Mouse (Mus musculus): ENCODE measurements around the gene Asb15.

Asb15 gene

GRCm38 (mm10) chr6:24568963-24569362 is 41.0 kb downstream of the Asb15 start:
- no peak for DNase-seq

DNA sequence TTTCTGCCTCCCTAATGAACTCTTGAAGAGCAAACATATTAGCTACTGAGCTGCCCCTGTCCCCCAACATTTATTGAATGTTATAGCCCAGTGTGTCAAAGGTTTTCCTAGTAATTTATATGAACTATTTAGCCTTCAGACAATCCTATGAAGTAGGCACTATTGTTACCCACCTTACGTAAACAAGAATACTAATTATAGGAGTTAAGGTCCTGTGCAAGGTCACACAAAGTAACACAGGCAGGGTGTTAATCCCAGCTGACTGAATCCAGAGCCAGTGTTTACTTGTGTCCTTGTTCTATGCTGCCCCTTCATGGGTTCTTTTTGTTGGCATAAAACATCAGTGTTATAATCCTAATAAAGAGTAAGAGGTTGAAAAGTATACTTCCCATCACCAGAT is 41.8 kb downstream of the Asb15 start:
- no peak for DNase-seq

- DNase-seq, result no peak
Measured at GRCm38 (mm10) chr6:24570278-24570677, 42.3 kb downstream of the Asb15 start.

DNA sequence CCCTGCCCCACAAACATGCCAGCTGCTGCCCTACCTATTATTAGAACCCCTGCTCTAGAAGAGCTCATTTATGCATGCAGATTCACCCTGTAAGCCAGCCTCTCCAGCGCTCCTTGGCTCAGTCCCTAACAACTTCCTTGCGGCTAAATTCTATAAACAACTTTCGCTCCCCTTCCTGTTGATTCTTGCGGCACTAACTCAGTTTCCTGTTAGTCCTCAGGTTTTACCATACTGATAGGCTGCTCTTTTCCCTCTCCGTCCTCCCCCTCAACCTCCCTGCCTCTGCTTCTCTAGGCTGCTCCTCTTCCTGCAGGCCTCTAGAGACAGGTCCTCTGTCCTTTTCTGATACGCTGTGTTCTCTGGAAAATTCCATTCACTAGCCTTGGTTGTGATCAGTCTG is 43.2 kb downstream of the Asb15 start:
- peak in 1 of 2 experiments; percentile 37 for DNase-seq

DNA sequence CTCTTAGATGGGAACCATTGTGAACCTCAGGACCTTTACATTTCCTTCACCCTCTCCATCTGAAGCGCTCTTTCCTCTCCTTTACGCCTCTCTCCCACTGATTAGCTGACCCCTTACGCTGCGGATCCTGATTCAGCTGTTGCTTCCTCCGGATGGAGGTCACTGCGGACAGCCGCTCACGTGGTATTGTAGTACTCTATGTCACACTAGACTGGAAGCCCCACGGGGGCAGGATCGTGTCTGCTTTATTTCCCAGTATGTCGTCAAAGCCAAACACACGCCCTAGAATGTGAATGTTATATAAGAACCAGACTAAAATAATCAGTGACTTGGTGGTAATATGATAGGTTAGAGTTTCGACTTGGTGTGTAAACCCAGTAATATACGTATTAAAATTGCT is 44.5 kb downstream of the Asb15 start:
- DNase-seq, result no peak

DNA sequence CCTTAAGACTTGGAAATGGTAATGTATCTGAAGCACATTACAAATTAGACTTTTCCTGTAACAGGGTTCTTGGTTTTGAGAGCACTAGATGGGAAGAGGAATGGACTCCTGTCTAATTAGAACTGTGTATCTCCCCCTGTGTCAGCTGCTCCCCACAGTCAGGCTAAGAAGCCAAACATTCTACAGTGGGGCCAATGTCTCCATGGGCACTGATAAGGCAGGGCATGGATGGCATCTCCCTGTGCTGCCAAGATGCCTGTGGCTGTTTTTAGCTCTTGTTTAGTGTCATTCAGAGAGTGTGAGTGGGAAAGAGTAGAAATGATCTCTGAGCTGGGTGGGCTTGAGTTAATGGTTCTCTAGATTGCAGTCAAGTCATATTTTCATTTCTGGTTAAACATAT is 45.4 kb downstream of the Asb15 start:
- no peak for DNase-seq

- no peak for DNase-seq
Measured at GRCm38 (mm10) chr6:24583456-24583855, 55.5 kb downstream of the Asb15 start.

- no peak for DNase-seq
Measured at GRCm38 (mm10) chr6:24585431-24586310, 57.7 kb downstream of the Asb15 start.

GRCm38 (mm10) chr6:24586885-24587284 is 58.9 kb downstream of the Asb15 start:
- peak; percentile 26 to 40 for DNase-seq

- DNase-seq, result no peak
Measured at GRCm38 (mm10) chr6:24590282-24590681, 62.3 kb downstream of the Asb15 start.

DNA sequence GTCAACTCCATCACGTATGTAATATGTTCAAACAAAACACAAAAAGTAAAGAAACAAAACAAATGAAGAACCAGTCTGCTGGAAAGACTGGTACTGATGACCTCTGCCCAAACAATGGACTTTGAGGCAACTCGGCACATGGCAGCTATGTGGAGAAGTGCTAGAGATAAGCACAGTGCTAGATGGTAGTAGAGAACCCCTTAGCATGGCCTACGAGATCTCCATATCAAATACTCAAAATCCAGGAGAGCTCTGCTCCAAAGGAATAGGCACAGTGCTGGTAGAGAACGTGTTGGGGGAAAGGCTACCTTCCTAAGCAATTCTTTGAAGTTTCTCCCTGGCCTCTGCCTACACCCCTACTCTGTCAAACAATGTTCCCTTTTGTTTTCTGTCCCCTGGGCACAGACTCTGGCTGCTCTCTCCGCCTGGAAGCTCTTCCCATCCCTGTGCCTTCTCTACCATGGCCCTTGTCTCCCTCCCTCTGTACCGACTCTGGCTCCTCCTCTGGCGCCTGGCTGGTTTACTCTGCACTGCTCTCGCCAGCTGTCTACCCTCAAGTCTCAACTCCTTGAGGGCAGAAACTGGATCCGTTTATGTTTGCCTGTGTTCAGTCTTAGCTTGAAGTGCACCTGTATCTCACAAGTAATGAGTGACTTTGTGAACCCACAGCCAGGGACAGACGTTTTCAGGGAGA is 63.7 kb downstream of the Asb15 start:
- peak; percentile 17 to 41 for DNase-seq

GRCm38 (mm10) chr6:24597500-24597899 is 69.6 kb downstream of the Asb15 start, which contains the start of gene Lmod2:
Gene Lmod2, plus strand, starts transcription at chr6:24597762.
- no peak for DNase-seq

GRCm38 (mm10) chr6:24599179-24599578 is 71.2 kb downstream of the Asb15 start:
- no peak for DNase-seq

DNA sequence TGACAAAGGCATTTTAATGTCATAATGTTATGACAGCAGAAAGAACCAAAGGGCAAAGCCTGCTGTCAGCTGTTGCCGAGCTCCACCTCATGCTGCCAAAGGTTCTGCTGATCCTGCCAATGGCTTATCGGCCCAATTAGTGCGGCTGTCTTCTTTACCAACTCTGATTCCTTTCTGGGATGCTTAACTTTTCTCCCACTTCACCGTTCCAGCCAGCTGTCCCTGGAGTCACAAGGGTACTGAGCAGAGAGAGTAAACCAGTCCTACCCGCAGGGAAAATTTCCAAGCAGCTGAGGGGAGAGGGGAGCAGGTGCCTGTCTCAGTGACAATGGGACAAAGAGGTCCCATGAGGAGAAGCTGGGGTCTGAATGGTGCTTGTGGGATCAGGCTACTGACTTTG is 71.7 kb downstream of the Asb15 start:
- no peak for DNase-seq

- no peak for DNase-seq
Measured at GRCm38 (mm10) chr6:24600134-24600533, 72.2 kb downstream of the Asb15 start.

GRCm38 (mm10) chr6:24600726-24601125 is 72.8 kb downstream of the Asb15 start:
- DNase-seq, result no peak

GRCm38 (mm10) chr6:24601668-24602067 is 73.7 kb downstream of the Asb15 start:
- no peak for DNase-seq

DNA sequence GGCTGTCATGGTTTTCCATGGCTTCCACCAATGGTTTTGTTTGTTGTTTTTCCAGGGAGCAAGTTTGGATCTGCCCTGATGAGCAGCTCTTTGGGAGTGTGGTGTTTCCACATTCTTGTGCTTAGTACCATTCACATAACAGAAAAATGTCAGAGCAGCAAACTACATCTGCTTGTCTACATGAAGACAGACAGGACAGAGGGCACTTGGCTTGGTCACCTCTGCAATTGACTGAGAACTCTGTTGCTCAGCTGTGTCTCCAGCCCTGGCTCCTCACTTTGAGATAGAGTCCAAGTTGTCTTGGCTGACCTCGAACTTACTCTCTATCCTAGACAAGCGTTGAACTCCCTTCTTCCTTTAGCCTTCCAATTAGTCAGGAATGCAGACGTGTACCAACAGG is 74.4 kb downstream of the Asb15 start:
- no peak for DNase-seq

GRCm38 (mm10) chr6:24602993-24603392 is 75.0 kb downstream of the Asb15 start:
- no peak for DNase-seq

- no peak for DNase-seq
Measured at GRCm38 (mm10) chr6:24604289-24604688, 76.3 kb downstream of the Asb15 start.

GRCm38 (mm10) chr6:24605631-24606030 is 77.7 kb downstream of the Asb15 start:
- DNase-seq, result no peak

DNA sequence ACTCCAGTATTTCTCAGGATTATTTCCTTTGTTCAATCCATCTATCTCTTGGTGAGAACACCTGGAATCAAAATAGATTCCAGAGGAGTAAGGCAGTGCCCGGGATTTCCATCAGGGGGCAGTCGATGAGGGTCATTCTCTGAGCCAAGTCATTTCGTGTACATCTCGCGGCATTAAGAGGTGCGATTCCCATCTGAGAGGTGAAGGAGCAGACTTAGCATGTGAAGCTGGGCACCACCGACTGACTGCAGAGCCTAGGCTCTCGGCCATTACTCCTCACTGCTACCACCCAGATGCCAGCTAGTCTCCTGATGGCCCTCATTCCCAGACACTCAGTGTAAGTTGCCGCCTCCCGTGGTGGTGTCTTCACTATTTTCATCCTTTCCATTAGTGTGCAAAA is 78.6 kb downstream of the Asb15 start:
- no peak for DNase-seq

GRCm38 (mm10) chr6:24607531-24607930 is 79.6 kb downstream of the Asb15 start:
- no peak for DNase-seq

DNA sequence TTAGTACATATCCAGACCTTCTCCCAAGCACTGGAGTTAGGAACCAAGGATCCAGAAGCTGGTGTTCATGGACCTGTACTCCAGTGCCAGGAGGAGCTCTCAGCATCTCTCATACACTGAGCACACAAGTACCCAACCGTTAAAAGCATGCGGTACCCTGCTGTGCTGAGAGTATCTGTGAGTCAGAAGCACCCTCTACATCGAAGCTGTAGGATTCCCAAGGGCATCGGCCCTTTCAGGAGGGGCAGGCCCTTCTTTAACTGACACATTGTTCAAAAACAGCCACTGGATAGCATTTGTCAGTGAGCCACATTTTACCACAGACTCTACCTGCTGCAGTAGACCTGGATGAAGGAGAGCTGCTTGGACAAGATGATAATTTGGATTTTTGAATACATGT is 80.2 kb downstream of the Asb15 start:
- DNase-seq, result no peak
